Mouse (Mus musculus) CH12.LX (cell line): Measurements from ENCODE around the gene Stk38l. TPM values are rescaled to one million over a fixed set of nuclear protein-coding genes. Genes with fewer than 3 reads are reported as not detected.

Source experiments
- DNase-seq: peaks from one replicate; pipeline ENCODE4 v3.0.0-alpha.2; 2013; ENCODE audit errors: extremely low read depth
- H3K27ac ChIP-seq: 2 replicates; pipeline ENCODE4 v1.5.1; 2012; ENCODE audit warnings: low read depth, mild to moderate bottlenecking, control low read depth, moderate library complexity; ENCODE audit not compliant: insufficient read depth
- H3K27me3 ChIP-seq: replicated peaks from 2 replicates; pipeline ENCODE3; 2012; ENCODE audit warnings: inconsistent platforms
- H3K36me3 ChIP-seq, 2 experiments: replicated peaks in 1 of 2; 2 replicates each; pipeline versions ENCODE3 to v1.6.1; 2012; ENCODE audit warnings: inconsistent platforms in 1 of 2, low read length in 1 of 2, mild to moderate bottlenecking in 1 of 2, mixed read lengths in 1 of 2, moderate library complexity in 1 of 2; ENCODE audit not compliant: control insufficient read depth in 1 of 2, insufficient read depth in 1 of 2
- H3K4me1 ChIP-seq, 2 experiments: 2 replicates each; pipeline ENCODE4 v1.6.1; 2012; ENCODE audit warnings: inconsistent platforms in 1 of 2, moderate library complexity in 1 of 2; ENCODE audit not compliant: insufficient read depth in 2 of 2, control insufficient read depth in 1 of 2
- H3K4me2 ChIP-seq: 2 replicates; pipeline ENCODE4 v1.6.1; 2012; ENCODE audit warnings: low read depth, mild to moderate bottlenecking, control low read depth; ENCODE audit not compliant: poor library complexity, insufficient read depth, severe bottlenecking
- H3K4me3 ChIP-seq, 3 experiments: fragments of 150-350 bp in 1 of 3; sonication (generic) in 1 of 3; replicated peaks in 1 of 3; 2 replicates each; pipeline versions ENCODE3 to v1.5.1; 2011 to 2012; ENCODE audit warnings: low read depth in 2 of 3, low read length in 2 of 3, mild to moderate bottlenecking in 2 of 3, moderate library complexity in 2 of 3, control low read depth in 1 of 3, improper control_type of control experiment in 1 of 3, inconsistent platforms in 1 of 3, mixed read lengths in 1 of 3; ENCODE audit not compliant: poor library complexity in 1 of 3
- H3K79me2 ChIP-seq: replicated peaks from 2 replicates; pipeline ENCODE4 v1.6.1; 2012; ENCODE audit warnings: mild to moderate bottlenecking, moderate library complexity; ENCODE audit not compliant: control insufficient read depth, poor library complexity, insufficient read depth, severe bottlenecking; ENCODE audit errors: extremely low read depth
- H3K9ac ChIP-seq: 2 replicates; pipeline ENCODE4 v1.6.1; 2012; ENCODE audit warnings: low read depth, mild to moderate bottlenecking, control low read depth, moderate library complexity; ENCODE audit not compliant: insufficient read depth
- H3K9me3 ChIP-seq: replicated peaks from 2 replicates; pipeline ENCODE3; 2012; ENCODE audit warnings: low read length, inconsistent platforms, mixed read lengths
- BHLHE40 ChIP-seq: IDR thresholded peaks from 2 replicates; pipeline ENCODE4 v1.6.1; 2011; ENCODE audit warnings: mild to moderate bottlenecking, low read depth, low read length, improper control_type of control experiment
- CHD1 ChIP-seq: IDR thresholded peaks from 2 replicates; pipeline ENCODE4 v1.6.1; 2012; ENCODE audit warnings: low read depth, low read length, improper control_type of control experiment, inconsistent platforms
- CHD2 ChIP-seq: IDR thresholded peaks from 2 replicates; pipeline ENCODE4 v1.6.1; 2011; ENCODE audit warnings: low read length, improper control_type of control experiment
- CTCF ChIP-seq, 2 experiments: IDR thresholded peaks in 1 of 2; conservative IDR thresholded peaks in 1 of 2; 2 replicates each; pipeline ENCODE4 v1.5.1; 2011 to 2012; ENCODE audit warnings: low read depth in 2 of 2, low read length in 2 of 2, improper control_type of control experiment in 1 of 2, inconsistent platforms in 1 of 2, mild to moderate bottlenecking in 1 of 2, moderate library complexity in 1 of 2
- EP300 ChIP-seq: IDR thresholded peaks from 2 replicates; pipeline ENCODE4 v1.6.1; 2011; ENCODE audit warnings: low read length, improper control_type of control experiment
- ETS1 ChIP-seq: conservative IDR thresholded peaks from 2 replicates; pipeline ENCODE4 v1.6.1; 2012; ENCODE audit warnings: low read depth, mild to moderate bottlenecking, inconsistent platforms, low read length, improper control_type of control experiment, moderate library complexity
- HCFC1 ChIP-seq: IDR thresholded peaks from 2 replicates; pipeline ENCODE4 v1.6.1; 2012; ENCODE audit warnings: low read depth, mild to moderate bottlenecking, inconsistent platforms, low read length, improper control_type of control experiment
- IRF4 ChIP-seq: IDR thresholded peaks from 2 replicates; pipeline ENCODE4 v1.6.1; 2014; ENCODE audit warnings: low read depth, mild to moderate bottlenecking, inconsistent platforms, low read length, improper control_type of control experiment
- JUND ChIP-seq: conservative IDR thresholded peaks from 2 replicates; pipeline ENCODE4 v1.6.1; 2011; ENCODE audit warnings: low read depth, low read length, improper control_type of control experiment
- MAFK ChIP-seq: IDR thresholded peaks from 2 replicates; pipeline ENCODE4 v1.6.1; 2011; ENCODE audit warnings: low read length, improper control_type of control experiment; ENCODE audit not compliant: insufficient replicate concordance
- MAX ChIP-seq: IDR thresholded peaks from 2 replicates; pipeline ENCODE4 v1.6.1; 2011; ENCODE audit warnings: low read length, improper control_type of control experiment
- MAZ ChIP-seq: IDR thresholded peaks from 2 replicates; pipeline ENCODE4 v1.6.1; 2012; ENCODE audit warnings: low read depth, mild to moderate bottlenecking, inconsistent platforms, low read length, improper control_type of control experiment, moderate library complexity
- MEF2A ChIP-seq: IDR thresholded peaks from 2 replicates; pipeline ENCODE4 v1.6.1; 2014; ENCODE audit warnings: low read depth, mild to moderate bottlenecking, inconsistent platforms, low read length, improper control_type of control experiment, borderline replicate concordance
- MYC ChIP-seq: IDR thresholded peaks from 2 replicates; pipeline ENCODE4 v1.6.1; 2011; ENCODE audit warnings: low read depth, mild to moderate bottlenecking, improper control_type of control experiment, low read length
- NELFE ChIP-seq: IDR thresholded peaks from 2 replicates; pipeline ENCODE4 v1.6.1; 2011; ENCODE audit warnings: low read depth, low read length, improper control_type of control experiment
- PAX5 ChIP-seq: IDR thresholded peaks from 2 replicates; pipeline ENCODE4 v1.6.1; 2012; ENCODE audit warnings: low read length, inconsistent platforms, mixed read lengths
- POLR2A ChIP-seq: IDR thresholded peaks from 2 replicates; pipeline ENCODE4 v1.6.1; 2011; ENCODE audit warnings: low read depth, mild to moderate bottlenecking, improper control_type of control experiment, low read length
- POLR2AphosphoS2 ChIP-seq: IDR thresholded peaks from 2 replicates; pipeline ENCODE4 v1.6.1; 2011; ENCODE audit warnings: low read depth, low read length, improper control_type of control experiment
- SMC3 ChIP-seq: IDR thresholded peaks from 2 replicates; pipeline ENCODE4 v1.6.1; 2011; ENCODE audit warnings: low read depth, low read length, improper control_type of control experiment
- TBP ChIP-seq: conservative IDR thresholded peaks from 2 replicates; pipeline ENCODE4 v1.6.1; 2011; ENCODE audit warnings: low read depth, low read length, improper control_type of control experiment
- TCF12 ChIP-seq: IDR thresholded peaks from 2 replicates; pipeline ENCODE4 v1.6.1; 2014; ENCODE audit warnings: low read depth, mild to moderate bottlenecking, inconsistent platforms, low read length, improper control_type of control experiment
- UBTF ChIP-seq: IDR thresholded peaks from 2 replicates; pipeline ENCODE4 v1.6.1; 2012; ENCODE audit warnings: low read depth, mild to moderate bottlenecking, inconsistent platforms, low read length, improper control_type of control experiment, moderate library complexity
- USF2 ChIP-seq: conservative IDR thresholded peaks from 2 replicates; pipeline ENCODE4 v1.6.1; 2011; ENCODE audit warnings: low read depth, low read length, improper control_type of control experiment
- ZKSCAN1 ChIP-seq: IDR thresholded peaks from 2 replicates; pipeline ENCODE4 v1.6.1; 2012; ENCODE audit warnings: low read depth, inconsistent platforms, low read length, improper control_type of control experiment, borderline replicate concordance
- dilution Hi-C: fragments of 300-500 bp; cut with MboI; formaldehyde crosslinking; loops from 2 replicates; pipeline ENCODE4 v1.14.3; 2020; ENCODE audit warnings: low sequenced_read_pairs; ENCODE audit not compliant: extremely low pct_unique_long_range_greater_than_20kb, extremely low pct_ligation_motif_present
- in situ Hi-C: fragments of 300-500 bp; cut with MboI; formaldehyde crosslinking; loops from 3 replicates; pipeline ENCODE4 v1.14.3; 2019; ENCODE audit warnings: low sequenced_read_pairs, low pct_ligation_motif_present, low pct_unique_long_range_greater_than_20kb, mixed read lengths
- polyA plus RNA-seq: library from polyadenylated mRNA; unstranded; fragments of >175 nt; gene quantifications from 2 replicates; pipeline ENCODE4 v1.2.1, GENCODE M21; 2012; ENCODE audit warnings: low read depth; ENCODE audit not compliant: insufficient read length
- total RNA-seq, 2 experiments: library from RNA; depleted of rRNA; stranded (reverse); fragments of 300-350 nt in 1 of 2; fragments of >200 nt in 1 of 2; gene quantifications; 2 replicates each; pipeline ENCODE4 v1.2.3; 2012 to 2014

The Stk38l gene
- total and polyA plus RNA-seq, 3 experiments, result 3.8 to 5.2 (median 4.7) TPM

DNA sequence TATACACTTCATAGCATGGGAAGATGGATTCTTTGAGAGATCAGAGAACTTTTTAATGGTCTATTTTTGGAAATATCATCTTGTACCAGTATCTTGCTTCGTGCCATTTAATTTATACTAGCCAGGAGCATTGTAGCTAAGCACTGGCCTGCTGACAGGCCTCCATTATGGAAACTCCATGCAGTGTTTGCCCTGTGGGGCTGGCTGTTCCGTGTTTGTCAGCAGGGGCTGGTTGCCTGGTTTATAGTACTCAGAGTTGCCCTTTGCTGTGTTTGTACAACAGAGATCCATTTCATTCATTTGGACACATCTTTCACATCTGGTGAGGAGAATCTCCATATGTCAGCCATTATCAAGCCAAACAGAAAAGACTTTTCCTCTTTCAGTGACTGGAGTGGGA is 6.9 kb downstream of the Stk38l start:
- H3K4me3 ChIP-seq, result no peak overlapping the region
- H3K9me3 ChIP-seq, result no peaks in the 10 kb centered on the region
- H3K9ac ChIP-seq, result no peak overlapping the region
- TF ChIP-seq ZKSCAN1 (no peak), MEF2A (no peak), CHD1 (no peak), USF2 (no peak), MAZ (no peak), CHD2 (no peak), MYC (no peak), CTCF (conservative IDR thresholded peaks at IDR 0.05 in 1 of 2, IDR thresholded peaks at IDR 0.05 in 1 of 2; ENCODE audit: low read depth in 2 of 2, low read length in 2 of 2) (no peak), POLR2AphosphoS2 (no peak), NELFE (no peak), POLR2A (no peak), JUND (no peak)
- peaks cover 3% of the 10 kb centered on the region; the same call in 1 of the 2 replicates for H3K79me2 ChIP-seq
- H3K36me3 ChIP-seq, result peaks cover 0 to 4% of the 10 kb centered on the region in 2 experiments
- dilution Hi-C loops (no loop called here), in situ Hi-C loops (no loop called here)
- H3K27ac ChIP-seq, result no peak overlapping the region
- H3K4me2 ChIP-seq, result no peak overlapping the region
- no peak for DNase-seq
- peaks cover 19 to 23% of the 10 kb centered on the region in 2 experiments for H3K4me1 ChIP-seq
- H3K27me3 ChIP-seq, result no peaks in the 10 kb centered on the region

GRCm38 (mm10) chr6:146732232-146732631 is 7.4 kb downstream of the Stk38l start:
- Histone ChIP-seq H3K9me3 (no peaks in the 10 kb centered on the region), H3K9ac (no peak overlapping the region), H3K79me2 (no peaks in the 10 kb centered on the region; the same call in 1 of the 2 replicates), H3K4me1 (peaks cover 16 to 20% of the 10 kb centered on the region in 2 experiments), H3K4me2 (no peak overlapping the region), H3K27me3 (no peaks in the 10 kb centered on the region), H3K36me3 (peaks cover 0 to 4% of the 10 kb centered on the region in 2 experiments), H3K4me3 (no peak overlapping the region), H3K27ac (no peak overlapping the region)
- DNase-seq, result no peak
- dilution Hi-C loops, result no loop called here
- in situ Hi-C loops, result no loop called here
- TF ChIP-seq TBP (no peak), POLR2A (no peak), MAFK (no peak), SMC3 (no peak), TCF12 (no peak), IRF4 (no peak), BHLHE40 (no peak), UBTF (no peak), ETS1 (no peak), MYC (no peak), CTCF (conservative IDR thresholded peaks at IDR 0.05 in 1 of 2, IDR thresholded peaks at IDR 0.05 in 1 of 2; ENCODE audit: low read depth in 2 of 2, low read length in 2 of 2) (no peak), HCFC1 (no peak), PAX5 (no peak), EP300 (no peak), MAX (no peak), ZKSCAN1 (no peak)
